In genomic region chrX:48462754-48463507, GRCm38 (mm10) we compare ENCODE assay signal across 8 mouse cellular contexts. TPM values are rescaled to one million over a fixed set of nuclear protein-coding genes. Genes with fewer than 3 reads are reported as not detected.
DNase-seq lines count a peak whose midpoint lies in the region; ATAC-seq and TF ChIP-seq lines count a peak whose summit lies in the region.

Elf4 (minus strand) TSS chrX:48463132.

- H3K4me1 ChIP-seq in G1E (ENCODE audit: insufficient read depth, low read depth, low read length), result peaks cover 18% of the 10 kb centered on the region
- H3K4me1 ChIP-seq in forebrain, embryonic 16.5 days (replicated peaks; ENCODE audit: control insufficient read depth, insufficient read depth, low read length), result 0 out of 2 replicates have a peak, but pooled peaks cover 2% of the 10 kb centered on the region
- no peaks in the 10 kb centered on the region; the same call in 1 of the 2 replicates for H3K4me1 ChIP-seq in hindbrain, embryonic 10.5 days (replicated peaks)

- H3K4me3 ChIP-seq in G1E (ENCODE audit: low read depth, low read length), result peak within 1 kb of the TSS; percentile 68; the same call in 1 of the 2 replicates
- H3K4me3 ChIP-seq in forebrain, embryonic 16.5 days (replicated peaks; ENCODE audit: low read length), result peak within 1 kb of the TSS; percentile 27
- H3K4me3 ChIP-seq in hindbrain, embryonic 10.5 days, result peak within 1 kb of the TSS; percentile 48

- 17% methylated on average over 38 of the region's 38 CpGs for WGBS in forebrain, embryonic 16.5 days
- WGBS in hindbrain, embryonic 10.5 days, result 17% methylated on average over 38 of the region's 38 CpGs

- ATAC-seq in G1E (ENCODE audit: extremely low read depth, insufficient number of reproducible peaks, low FRiP score, poor library complexity, severe bottlenecking), result peak; percentile 34; the same call in 1 of the 2 replicates
- ATAC-seq in forebrain, embryonic 16.5 days, result peak; percentile 90

- TF ChIP-seq CTCF in G1E (IDR thresholded peaks at IDR 0.05; ENCODE audit: low read depth, low read length), result peak; percentile 75

- H3K9ac ChIP-seq in forebrain, embryonic 16.5 days (replicated peaks; ENCODE audit: low read depth, low read length), result no peak within 1 kb of the TSS; the same call in 1 of the 2 replicates

- peak; percentile 38 for DNase-seq in G1E (ENCODE audit: low spot score)
- peak; percentile 44 for DNase-seq in c-Kit-positive CD71-positive TER-119-negative erythroid progenitor cells, embryonic 14.5 days (ENCODE audit: low read depth)
- DNase-seq in hindbrain, embryonic 10.5 days (ENCODE audit: low spot score), result peak; percentile 82
- peak; percentile 39 to 40 for DNase-seq in layer of hippocampus, postnatal 14 days (ENCODE audit: low spot score in 2 of 2)
- peak; percentile 69 for DNase-seq in lung, postnatal 14 days
- DNase-seq in ovary, postnatal 36 days (ENCODE audit: low spot score), result peak; percentile 77
- peak; percentile 77 to 78 for DNase-seq in thymus, postnatal 36 days

- no peak within 1 kb of the TSS for H3K27ac ChIP-seq in forebrain, embryonic 16.5 days (ENCODE audit: low read length)
- H3K27ac ChIP-seq in hindbrain, embryonic 10.5 days, result peak within 1 kb of the TSS; percentile 60; the same call in 1 of the 2 replicates

- H3K36me3 ChIP-seq in G1E (replicated peaks), result no peaks in the 10 kb centered on the region
- no peaks in the 10 kb centered on the region for H3K36me3 ChIP-seq in forebrain, embryonic 16.5 days (ENCODE audit: control insufficient read depth, insufficient read depth)
- no peaks in the 10 kb centered on the region for H3K36me3 ChIP-seq in hindbrain, embryonic 10.5 days

- no peaks in the 10 kb centered on the region for H3K27me3 ChIP-seq in G1E (ENCODE audit: insufficient read depth, low read length)
- no peaks in the 10 kb centered on the region for H3K27me3 ChIP-seq in forebrain, embryonic 16.5 days (replicated peaks; ENCODE audit: control insufficient read depth, insufficient read depth, low read length)
- H3K27me3 ChIP-seq in hindbrain, embryonic 10.5 days (ENCODE audit: insufficient read depth, poor library complexity, severe bottlenecking), result peaks cover 3% of the 10 kb centered on the region; the same call in 1 of the 2 replicates

- peak within 1 kb of the TSS; percentile 49 for H3K4me2 ChIP-seq in forebrain, embryonic 16.5 days (ENCODE audit: low read length)

- H3K9me3 ChIP-seq in G1E (replicated peaks), result no peaks in the 10 kb centered on the region
- no peaks in the 10 kb centered on the region for H3K9me3 ChIP-seq in forebrain, embryonic 16.5 days (ENCODE audit: control insufficient read depth, low read length)
- H3K9me3 ChIP-seq in hindbrain, embryonic 10.5 days, result peaks cover 3% of the 10 kb centered on the region; the same call in 1 of the 2 replicates

RNA-seq across cellular contexts. Expression of gene Elf4, which starts in this region (rescaled TPM):
- 87.3 and 92.6 TPM in 2 replicates for total RNA-seq in G1E (2014; fragmentation: Nextera tagmentation)
- 12.4 and 13.4 TPM in 2 replicates for total RNA-seq in G1E (2017)
- polyA plus RNA-seq in G1E (2012), result 19.9 and 26.5 TPM in 2 replicates
- polyA plus RNA-seq in forebrain, embryonic 16.5 days (2015; fragmentation: Nextera tagmentation; extraction: Ambion mirVana), result 0.32 and 0.57 TPM in 2 replicates
- polyA plus RNA-seq in hindbrain, embryonic 10.5 days (2016; fragmentation: Nextera tagmentation; extraction: Ambion mirVana), result 2.6 and 2.8 TPM in 2 replicates
- total RNA-seq in layer of hippocampus, postnatal 14 days (2021), result 1 to 10 TPM in 1 of 2 experiments, under 1 TPM in 1; 0.98 to 1.2 TPM

Comparison
In these comparisons a context has a peak if more than half of its experiments do, and no peak if none do; other contexts are left out.
1. RNA of gene Elf4 (total RNA-seq): 12.4 to 92.6 TPM in G1E; 0.98 to 1.2 TPM in layer of hippocampus, postnatal 14 days; every median in the first group is over 4 times any median in the second.
2. Peak in ATAC-seq, H3K4me3 ChIP-seq and H3K4me2 ChIP-seq in forebrain, embryonic 16.5 days; RNA of the gene not detected or under 1 TPM.
3. Peak in every context shown above with its lines, with median percentiles within 50 percentile points of each other: DNase-seq and H3K4me3 ChIP-seq.